Mouse (Mus musculus) forebrain, embryonic 14.5 days (tissue): ENCODE measurements around the gene Olfr1532-ps1. TPM values are rescaled to one million over a fixed set of nuclear protein-coding genes. Genes with fewer than 3 reads are reported as not detected.

Experiments
- polyA plus RNA-seq: library from polyadenylated mRNA; unstranded; fragments of >200 nt; fragmentation: Nextera tagmentation; extraction: Ambion mirVana; gene quantifications from 2 replicates; pipeline ENCODE4 v1.2.1, GENCODE M21; 2014

The Olfr1532-ps1 gene
- polyA plus RNA-seq, 1 experiment from 2014 or later: not detected

Other genes with a start within 250 kb of the Olfr1532-ps1 start
- not detected in 2 replicates for gene Olfr693, start 227.4 kb upstream of the Olfr1532-ps1 start, polyA plus RNA-seq
- not detected in 2 replicates for gene Olfr694, start 216.2 kb upstream of the Olfr1532-ps1 start, polyA plus RNA-seq
- not detected in 2 replicates for gene Olfr695, start 191.6 kb upstream of the Olfr1532-ps1 start, polyA plus RNA-seq
- not detected in 2 replicates for gene Olfr697, start 165.6 kb upstream of the Olfr1532-ps1 start, polyA plus RNA-seq
- not detected in 2 replicates for gene Olfr698, start 152.6 kb upstream of the Olfr1532-ps1 start, polyA plus RNA-seq
- gene Olfr699, start 114.8 kb upstream of the Olfr1532-ps1 start, polyA plus RNA-seq: not detected in 2 replicates
- not detected in 2 replicates for gene Olfr700, start 99.2 kb upstream of the Olfr1532-ps1 start, polyA plus RNA-seq
- not detected in 2 replicates for gene Olfr701, start 93.9 kb upstream of the Olfr1532-ps1 start, polyA plus RNA-seq
- not detected in 2 replicates for gene Olfr702, start 74.1 kb upstream of the Olfr1532-ps1 start, polyA plus RNA-seq
- not detected in 2 replicates for gene Olfr703, start 64.6 kb upstream of the Olfr1532-ps1 start, polyA plus RNA-seq
- gene Olfr704, start 44.8 kb upstream of the Olfr1532-ps1 start, polyA plus RNA-seq: not detected in 2 replicates
- not detected in 2 replicates for gene Olfr705, start 31.1 kb upstream of the Olfr1532-ps1 start, polyA plus RNA-seq
- gene Olfr706, start 19.8 kb upstream of the Olfr1532-ps1 start, polyA plus RNA-seq: not detected in 2 replicates
- not detected in 2 replicates for gene Olfr707, start 6.8 kb upstream of the Olfr1532-ps1 start, polyA plus RNA-seq
- gene Olfr709-ps1, start 24.2 kb downstream of the Olfr1532-ps1 start, polyA plus RNA-seq: not detected in 2 replicates
- gene Olfr710, start 40.3 kb downstream of the Olfr1532-ps1 start, polyA plus RNA-seq: not detected in 2 replicates
- gene Olfr6, start 55.9 kb downstream of the Olfr1532-ps1 start, polyA plus RNA-seq: not detected in 2 replicates
- not detected in 2 replicates for gene Olfr711, start 67.5 kb downstream of the Olfr1532-ps1 start, polyA plus RNA-seq
- gene Olfr2, start 98.1 kb downstream of the Olfr1532-ps1 start, polyA plus RNA-seq: not detected in 2 replicates
- gene Olfr713, start 123.2 kb downstream of the Olfr1532-ps1 start, polyA plus RNA-seq: not detected in 2 replicates
- gene Olfr714, start 163.0 kb downstream of the Olfr1532-ps1 start, polyA plus RNA-seq: not detected in 2 replicates
- gene Olfr17, start 185.2 kb downstream of the Olfr1532-ps1 start, polyA plus RNA-seq: not detected in 2 replicates
- not detected in 2 replicates for gene Olfr715b, start 202.4 kb downstream of the Olfr1532-ps1 start, polyA plus RNA-seq
- not detected in 2 replicates for gene Olfr715, start 223.1 kb downstream of the Olfr1532-ps1 start, polyA plus RNA-seq
- gene Olfr716, start 230.3 kb downstream of the Olfr1532-ps1 start, polyA plus RNA-seq: not detected in 2 replicates